Mouse (Mus musculus) thymus, adult 2 months (tissue): ENCODE results near the gene Pde6g. TPM values are rescaled to one million over a fixed set of nuclear protein-coding genes. Genes with fewer than 3 reads are reported as not detected.

ENCODE experiments used
- DNase-seq: peaks from one replicate; pipeline ENCODE4 v3.0.0; 2021
- H3K27ac ChIP-seq: fragments of 200-500 bp; 2 replicates; pipeline ENCODE4 v1.5.1; 2012; ENCODE audit warnings: low read length, control low read depth; ENCODE audit not compliant: control insufficient read depth, insufficient read depth
- H3K27me3 ChIP-seq: fragments of 200-500 bp; 2 replicates; pipeline ENCODE4 v1.6.1; 2012; ENCODE audit warnings: mild to moderate bottlenecking, low read length, moderate library complexity, mixed read lengths; ENCODE audit not compliant: control insufficient read depth, insufficient read depth
- H3K36me3 ChIP-seq: fragments of 200-500 bp; 2 replicates; pipeline ENCODE4 v1.6.1; 2012; ENCODE audit warnings: mild to moderate bottlenecking, low read length, moderate library complexity; ENCODE audit not compliant: control insufficient read depth, insufficient read depth
- H3K4me1 ChIP-seq: fragments of 200-500 bp; replicated peaks from 2 replicates; pipeline ENCODE4 v1.6.1; 2012; ENCODE audit warnings: low read length; ENCODE audit not compliant: control insufficient read depth, insufficient read depth
- H3K4me3 ChIP-seq: fragments of 200-500 bp; 2 replicates; pipeline ENCODE4 v1.5.1; 2012; ENCODE audit warnings: mild to moderate bottlenecking, low read length, control low read depth, moderate library complexity; ENCODE audit not compliant: control insufficient read depth, insufficient read depth
- CTCF ChIP-seq: fragments of 200-500 bp; IDR thresholded peaks from 2 replicates; pipeline ENCODE4 v1.5.1; 2012; ENCODE audit warnings: mild to moderate bottlenecking, control low read depth, low read length, moderate library complexity, borderline replicate concordance; ENCODE audit not compliant: control insufficient read depth, poor library complexity, insufficient read depth; ENCODE audit errors: extremely low read depth
- POLR2A ChIP-seq: fragments of 200-500 bp; IDR thresholded peaks from 2 replicates; pipeline ENCODE4 v1.6.1; 2012; ENCODE audit warnings: mild to moderate bottlenecking, low read length, control low read depth, moderate library complexity; ENCODE audit not compliant: control insufficient read depth, poor library complexity, insufficient read depth; ENCODE audit errors: extremely low read depth
- WGBS: fragments of 180-500 bp; shearing (Covaris S2); methylation state at CpG from one replicate; pipeline ENCODE4 v1.1.7; 2018; 5-methylcytosine and 5-hydroxymethylcytosine counted together
- polyA plus RNA-seq: library from polyadenylated mRNA; depleted of rRNA; stranded (reverse); fragments of >200 nt; gene quantifications from 2 replicates; pipeline ENCODE4 v1.2.3, GENCODE M21; 2012

Gene Pde6g
- polyA plus RNA-seq, 1 experiment: 0.55 TPM

GRCm38 (mm10) chr11:120444106-120444505, 9.2 kb downstream of the Pde6g start:
- H3K4me3 ChIP-seq: no peak overlapping the region
- H3K27ac ChIP-seq: no peak overlapping the region
- peaks cover 8% of the 10 kb centered on the region for H3K4me1 ChIP-seq
- H3K36me3 ChIP-seq: no peaks in the 10 kb centered on the region
- no peak for DNase-seq
- no peaks in the 10 kb centered on the region for H3K27me3 ChIP-seq
- WGBS: 80% methylated on average over 6 of the region's 6 CpGs
- TF ChIP-seq CTCF: no peak
- no peak for TF ChIP-seq POLR2A

- Histone ChIP-seq H3K36me3 (no peaks in the 10 kb centered on the region), H3K27ac (no peak overlapping the region), H3K4me1 (0 out of 2 replicates have a peak, but pooled peaks cover under 1% of the 10 kb centered on the region), H3K27me3 (no peaks in the 10 kb centered on the region), H3K4me3 (no peak overlapping the region)
- no peak for DNase-seq
- 98% methylated on average over 3 of the region's 3 CpGs for whole genome bisulfite sequencing
- TF ChIP-seq CTCF (no peak), POLR2A (no peak)
Measured at GRCm38 (mm10) chr11:120442765-120443280, 10.5 kb downstream of the Pde6g start.

- H3K4me3 ChIP-seq: no peak within 1 kb of the TSS
- TF ChIP-seq CTCF (no peak), POLR2A (no peak)
- H3K36me3 ChIP-seq: no peaks in the 10 kb centered on the region
- H3K27me3 ChIP-seq: no peaks in the 10 kb centered on the region
- no peaks in the 10 kb centered on the region for H3K4me1 ChIP-seq
- H3K27ac ChIP-seq: no peak within 1 kb of the TSS
- DNase-seq: no peak
- 89% methylated on average over 3 of the region's 3 CpGs for WGBS
Measured at GRCm38 (mm10) chr11:120442344-120442743, 11.0 kb downstream of the Pde6g start, which contains the start of gene Tspan10. Tspan10 (plus strand) TSS chr11:120442644.

- TF ChIP-seq CTCF (no peak), POLR2A (no peak)
- Histone ChIP-seq H3K4me3 (peak overlapping the region; percentile 59), H3K27me3 (no peaks in the 10 kb centered on the region), H3K4me1 (peaks cover 7% of the 10 kb centered on the region), H3K27ac (no peak overlapping the region), H3K36me3 (peaks cover 4% of the 10 kb centered on the region; the same call in 1 of the 2 replicates)
- DNase-seq: no peak
- WGBS: 24% methylated on average over 12 of the region's 12 CpGs
Measured at GRCm38 (mm10) chr11:120437857-120438385, 15.4 kb downstream of the Pde6g start.

- TF ChIP-seq POLR2A: peak; percentile 50; the same call in 1 of the 2 replicates
- 0 out of 2 replicates have a peak, but pooled peaks have one; percentile 35 for TF ChIP-seq CTCF
- peak within 1 kb of the TSS; percentile 59 for H3K4me3 ChIP-seq
- no peak within 1 kb of the TSS for H3K27ac ChIP-seq
- H3K27me3 ChIP-seq: no peaks in the 10 kb centered on the region
- DNase-seq: peak; percentile 90
- under 1% methylated on average over 75 of the region's 77 CpGs for whole genome bisulfite sequencing
- peaks cover 11% of the 10 kb centered on the region; the same call in 1 of the 2 replicates for H3K36me3 ChIP-seq
- peaks cover 7% of the 10 kb centered on the region for H3K4me1 ChIP-seq
Measured at GRCm38 (mm10) chr11:120437152-120437856, 16.0 kb downstream of the Pde6g start, which contains the start of gene Nploc4. Nploc4 (minus strand) TSS chr11:120437708.

GRCm38 (mm10) chr11:120426727-120427126, 26.6 kb downstream of the Pde6g start:
- H3K36me3 ChIP-seq: peaks cover 62% of the 10 kb centered on the region
- no peaks in the 10 kb centered on the region for H3K4me1 ChIP-seq
- TF ChIP-seq POLR2A: no peak
- no peak for TF ChIP-seq CTCF
- H3K27me3 ChIP-seq: no peaks in the 10 kb centered on the region
- no peak overlapping the region for H3K27ac ChIP-seq
- H3K4me3 ChIP-seq: no peak overlapping the region
- no peak for DNase-seq
- 85% methylated on average over 3 of the region's 3 CpGs for WGBS
